Mouse (Mus musculus): ENCODE measurements around the gene Prmt3. TPM values are rescaled to one million over a fixed set of nuclear protein-coding genes. Genes with fewer than 3 reads are reported as not detected.

Prmt3 gene
- total and polyA plus RNA-seq, 3 experiments: 62.5 to 73.9 (median 63.7) TPM

- no peak for DNase-seq (ENCODE audit: low read depth, low spot score)
- no peak overlapping the region for H3K4me3 ChIP-seq (ENCODE audit: control insufficient read depth in 1 of 2, insufficient read depth in 1 of 2, low read depth in 2 of 2, low read length in 2 of 2)
- H3K36me3 ChIP-seq (ENCODE audit: control insufficient read depth in 1 of 2, insufficient read depth in 2 of 2, low read length in 2 of 2): peaks cover 11 to 20% of the 10 kb centered on the region in 2 experiments
These were observed 80.1 kb downstream of the Prmt3 start for GRCm38 (mm10) chr7:49858257-49858656.

GRCm38 (mm10) chr7:49859820-49860219 lies 81.7 kb downstream of the Prmt3 start:
- TF ChIP-seq MAZ (IDR thresholded peaks at IDR 0.05; ENCODE audit: low read depth, low read length) (no peak), KAT2A (conservative IDR thresholded peaks at IDR 0.05; ENCODE audit: low read depth, low read length) (no peak), NRF1 (IDR thresholded peaks at IDR 0.05; ENCODE audit: insufficient read depth, low read depth, low read length, poor library complexity, severe bottlenecking) (no peak), RCOR1 (IDR thresholded peaks at IDR 0.05; ENCODE audit: low read depth, low read length) (no peak), CHD2 (IDR thresholded peaks at IDR 0.05; ENCODE audit: low read length) (no peak), ZC3H11A (IDR thresholded peaks at IDR 0.05; ENCODE audit: low read depth, low read length) (no peak), SMC3 (IDR thresholded peaks at IDR 0.05; ENCODE audit: low read depth, low read length) (no peak), MEF2A (IDR thresholded peaks at IDR 0.05; ENCODE audit: extremely low read depth, insufficient replicate concordance, low read depth, low read length, poor library complexity, severe bottlenecking) (no peak), SIN3A (IDR thresholded peaks at IDR 0.05; ENCODE audit: low read length) (no peak), MXI1 (IDR thresholded peaks at IDR 0.05; ENCODE audit: low read depth, low read length) (no peak), MAX (IDR thresholded peaks at IDR 0.05; ENCODE audit: low read length) (no peak), CTCF (IDR thresholded peaks at IDR 0.05 in 2 of 3, conservative IDR thresholded peaks at IDR 0.05 in 1 of 3; ENCODE audit: control insufficient read depth in 1 of 3, insufficient read depth in 1 of 3, low read depth in 2 of 3, low read length in 3 of 3, poor library complexity in 1 of 3, severe bottlenecking in 1 of 3) (no peak)
- no peak overlapping the region for H3K4me3 ChIP-seq (ENCODE audit: control insufficient read depth in 1 of 2, insufficient read depth in 1 of 2, low read depth in 2 of 2, low read length in 2 of 2)
- no peak overlapping the region for H3K9ac ChIP-seq (ENCODE audit: control insufficient read depth, low read depth, low read length, poor library complexity, severe bottlenecking)
- peaks cover 11 to 17% of the 10 kb centered on the region in 2 experiments for H3K36me3 ChIP-seq (ENCODE audit: control insufficient read depth in 1 of 2, insufficient read depth in 2 of 2, low read length in 2 of 2)
- H3K27ac ChIP-seq (ENCODE audit: control insufficient read depth, low read depth, low read length): no peak overlapping the region
- DNase-seq (ENCODE audit: low read depth, low spot score): no peak
- no peaks in the 10 kb centered on the region for H3K79me2 ChIP-seq (ENCODE audit: control insufficient read depth, insufficient read depth, low read length, poor library complexity)
- peaks cover 0 to 4% of the 10 kb centered on the region in 2 experiments; a peak in 1 of 4 replicates for H3K4me1 ChIP-seq (ENCODE audit: control insufficient read depth in 1 of 2, insufficient read depth in 2 of 2, low read length in 2 of 2)
- no peaks in the 10 kb centered on the region for H3K27me3 ChIP-seq (ENCODE audit: control insufficient read depth in 1 of 2, insufficient read depth in 2 of 2, low read length in 2 of 2)
- H3K9me3 ChIP-seq (replicated peaks; ENCODE audit: insufficient read depth, low read length): no peaks in the 10 kb centered on the region

More at GRCm38 (mm10) chr7:49858257-49858656, 80.1 kb downstream of the Prmt3 start:
- Histone ChIP-seq H3K79me2 (ENCODE audit: control insufficient read depth, insufficient read depth, low read length, poor library complexity) (no peaks in the 10 kb centered on the region), H3K9me3 (replicated peaks; ENCODE audit: insufficient read depth, low read length) (no peaks in the 10 kb centered on the region), H3K4me1 (ENCODE audit: control insufficient read depth in 1 of 2, insufficient read depth in 2 of 2, low read length in 2 of 2) (peaks cover 1 to 8% of the 10 kb centered on the region in 2 experiments; a peak in 3 of 4 replicates), H3K27me3 (ENCODE audit: control insufficient read depth in 1 of 2, insufficient read depth in 2 of 2, low read length in 2 of 2) (no peaks in the 10 kb centered on the region), H3K9ac (ENCODE audit: control insufficient read depth, low read depth, low read length, poor library complexity, severe bottlenecking) (no peak overlapping the region), H3K27ac (ENCODE audit: control insufficient read depth, low read depth, low read length) (no peak overlapping the region)
- TF ChIP-seq MAZ (IDR thresholded peaks at IDR 0.05; ENCODE audit: low read depth, low read length): no peak

GRCm38 (mm10) chr7:49861196-49861595 lies 83.0 kb downstream of the Prmt3 start:
- Histone ChIP-seq H3K9ac (ENCODE audit: control insufficient read depth, low read depth, low read length, poor library complexity, severe bottlenecking) (no peak overlapping the region), H3K9me3 (replicated peaks; ENCODE audit: insufficient read depth, low read length) (no peaks in the 10 kb centered on the region), H3K4me3 (ENCODE audit: control insufficient read depth in 1 of 2, insufficient read depth in 1 of 2, low read depth in 2 of 2, low read length in 2 of 2) (no peak overlapping the region), H3K27ac (ENCODE audit: control insufficient read depth, low read depth, low read length) (no peak overlapping the region), H3K79me2 (ENCODE audit: control insufficient read depth, insufficient read depth, low read length, poor library complexity) (no peaks in the 10 kb centered on the region), H3K36me3 (ENCODE audit: control insufficient read depth in 1 of 2, insufficient read depth in 2 of 2, low read length in 2 of 2) (peaks cover 7 to 11% of the 10 kb centered on the region in 2 experiments), H3K27me3 (ENCODE audit: control insufficient read depth in 1 of 2, insufficient read depth in 2 of 2, low read length in 2 of 2) (no peaks in the 10 kb centered on the region), H3K4me1 (ENCODE audit: control insufficient read depth in 1 of 2, insufficient read depth in 2 of 2, low read length in 2 of 2) (peaks cover 0 to 4% of the 10 kb centered on the region in 2 experiments; a peak in 2 of 4 replicates)
- no peak for TF ChIP-seq CHD2 (IDR thresholded peaks at IDR 0.05; ENCODE audit: low read length)
- TF ChIP-seq USF1 (IDR thresholded peaks at IDR 0.05; ENCODE audit: low read depth, low read length): no peak
- no peak for TF ChIP-seq BHLHE40 (IDR thresholded peaks at IDR 0.05; ENCODE audit: borderline replicate concordance, low read depth, low read length)
- TF ChIP-seq JUND (IDR thresholded peaks at IDR 0.05; ENCODE audit: low read depth, low read length): no peak
- no peak for TF ChIP-seq POLR2AphosphoS5 (IDR thresholded peaks at IDR 0.05; ENCODE audit: borderline replicate concordance, low read depth, low read length)
- no peak for TF ChIP-seq KAT2A (conservative IDR thresholded peaks at IDR 0.05; ENCODE audit: low read depth, low read length)
- no peak for TF ChIP-seq MXI1 (IDR thresholded peaks at IDR 0.05; ENCODE audit: low read depth, low read length)
- no peak for TF ChIP-seq CTCF (IDR thresholded peaks at IDR 0.05 in 2 of 3, conservative IDR thresholded peaks at IDR 0.05 in 1 of 3; ENCODE audit: control insufficient read depth in 1 of 3, insufficient read depth in 1 of 3, low read depth in 2 of 3, low read length in 3 of 3, poor library complexity in 1 of 3, severe bottlenecking in 1 of 3)
- no peak for TF ChIP-seq NELFE (IDR thresholded peaks at IDR 0.05; ENCODE audit: low read depth, low read length)
- TF ChIP-seq ZMIZ1 (IDR thresholded peaks at IDR 0.05; ENCODE audit: low read depth, low read length): no peak
- TF ChIP-seq MAX (IDR thresholded peaks at IDR 0.05; ENCODE audit: low read length): no peak
- TF ChIP-seq E2F4 (IDR thresholded peaks at IDR 0.05; ENCODE audit: borderline replicate concordance, low read depth, low read length): no peak
- TF ChIP-seq UBTF (IDR thresholded peaks at IDR 0.05; ENCODE audit: borderline replicate concordance, insufficient read depth, low read depth, low read length): no peak
- no peak for TF ChIP-seq TBP (IDR thresholded peaks at IDR 0.05; ENCODE audit: low read depth, low read length)
- TF ChIP-seq RCOR1 (IDR thresholded peaks at IDR 0.05; ENCODE audit: low read depth, low read length): no peak
- no peak for TF ChIP-seq ZC3H11A (IDR thresholded peaks at IDR 0.05; ENCODE audit: low read depth, low read length)
- no peak for DNase-seq (ENCODE audit: low read depth, low spot score)
